In the genomic region with DNA sequence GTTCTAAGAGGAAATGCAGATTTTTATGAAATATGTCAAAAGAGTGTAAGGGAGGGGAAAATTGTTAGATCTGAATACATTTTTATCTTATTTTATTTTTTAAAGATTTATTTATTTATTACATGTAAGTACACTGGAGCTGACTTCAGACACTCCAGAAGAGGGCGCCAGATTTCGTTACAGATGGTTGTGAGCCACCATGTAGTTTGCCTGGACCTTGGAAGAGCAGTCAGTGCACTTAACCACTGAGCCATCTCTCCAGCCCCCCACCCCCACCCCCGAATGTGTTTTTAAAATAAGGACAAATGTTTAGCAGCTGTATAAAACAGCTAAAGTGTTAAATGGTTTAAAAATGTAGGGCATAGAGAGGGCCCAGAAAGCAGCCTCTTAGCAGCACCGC, we compare ENCODE assay signal across 9 mouse cellular contexts. TPM values are rescaled to one million over a fixed set of nuclear protein-coding genes. Genes with fewer than 3 reads are reported as not detected.
DNase-seq lines count a peak whose midpoint lies in the region; ATAC-seq lines count a peak whose summit lies in the region.
"Had no signal": no experiment of that assay in that cellular context is flagged by ENCODE, and none has a peak within 500 bp of the region (broad histone marks: within the 10 kb centered on the region; RNA-seq: fewer than 3 reads in every experiment).

No protein-coding gene starts in this region.

- WGBS in kidney, embryonic 16.5 days, result 27% methylated on average over 4 of the region's 4 CpGs

- no peak overlapping the region for H3K4me3 ChIP-seq in kidney, embryonic 16.5 days (ENCODE audit: low read length)

- H3K9ac ChIP-seq in kidney, embryonic 16.5 days (replicated peaks; ENCODE audit: low read length), result no peak overlapping the region

- intact Hi-C loops in gastrocnemius, postnatal 14 days (cut with DNase I; ENCODE audit: low total_unique reads), result no loop called here

- no peaks in the 10 kb centered on the region for H3K9me3 ChIP-seq in kidney, embryonic 16.5 days (ENCODE audit: low read length)

- no peak for ATAC-seq in kidney, embryonic 16.5 days (ENCODE audit: low FRiP score, low TSS enrichment)

- H3K4me2 ChIP-seq in kidney, embryonic 16.5 days (replicated peaks; ENCODE audit: low read depth, low read length), result no peak overlapping the region

- no peaks in the 10 kb centered on the region for H3K36me3 ChIP-seq in kidney, embryonic 16.5 days (ENCODE audit: insufficient read depth, low read length)

- H3K4me1 ChIP-seq in kidney, embryonic 16.5 days (ENCODE audit: insufficient read depth, low read length), result no peaks in the 10 kb centered on the region

- peaks cover 3% of the 10 kb centered on the region; the same call in 1 of the 2 replicates for H3K27me3 ChIP-seq in kidney, embryonic 16.5 days (ENCODE audit: insufficient read depth, low read length)

- DNase-seq in kidney, adult 11 months, result peak; percentile 51
- peak; percentile 43 to 55 for DNase-seq in CD8-positive naive resting alpha-beta T cell, adult 2 months (ENCODE audit: low read depth in 2 of 2, low spot score in 2 of 2)
- peak; percentile 48 for DNase-seq in adrenal gland, postnatal 25 days
- DNase-seq in gastrocnemius, postnatal 14 days, result peak; percentile 58
- DNase-seq in left cerebral cortex, adult 18-20 months (ENCODE audit: low spot score in 2 of 2), result peak; percentile 49 to 51
- DNase-seq in right cerebral cortex, postnatal 10 days (ENCODE audit: low spot score in 2 of 2), result peak; percentile 42 to 53
- DNase-seq in yolk sac, embryonic 10.5 days (ENCODE audit: low spot score), result no peak

- H3K27ac ChIP-seq in kidney, embryonic 16.5 days (ENCODE audit: low read length), result no peak overlapping the region

RNA-seq across cellular contexts. Expression of a gene that starts 15.6 kb away (rescaled TPM):
- 19.7 and 19.8 TPM in 2 replicates for polyA plus RNA-seq in kidney, embryonic 16.5 days (2015; fragmentation: Nextera tagmentation; extraction: Ambion mirVana)
- 21.8 and 26.0 TPM in 2 replicates for total RNA-seq in adrenal gland, postnatal 25 days (2021)
- 1 to 10 TPM; 4.3 to 4.7 TPM for total RNA-seq in gastrocnemius, postnatal 14 days (2021)
- total RNA-seq in left cerebral cortex, adult 18-20 months (2021), result 10 to 100 TPM; 19.1 to 19.8 TPM

RNA-seq across cellular contexts. Expression of a gene that starts 41.5 kb away (rescaled TPM):
- polyA plus RNA-seq in kidney, embryonic 16.5 days (2015; fragmentation: Nextera tagmentation; extraction: Ambion mirVana), result 34.6 TPM in 2 replicates
- 10.4 and 11.8 TPM in 2 replicates for total RNA-seq in adrenal gland, postnatal 25 days (2021)
- 10 to 100 TPM; 10.5 to 15.5 TPM for total RNA-seq in gastrocnemius, postnatal 14 days (2021)
- total RNA-seq in left cerebral cortex, adult 18-20 months (2021), result 10 to 100 TPM; 25.1 to 25.5 TPM

RNA-seq across cellular contexts. Expression of a gene that starts 55.5 kb away (rescaled TPM):
- polyA plus RNA-seq in kidney, embryonic 16.5 days (2015; fragmentation: Nextera tagmentation; extraction: Ambion mirVana), result 84.1 and 91.2 TPM in 2 replicates
- total RNA-seq in adrenal gland, postnatal 25 days (2021), result 27.2 and 36.3 TPM in 2 replicates
- total RNA-seq in gastrocnemius, postnatal 14 days (2021), result 10 to 100 TPM; 10.5 to 12.1 TPM
- total RNA-seq in left cerebral cortex, adult 18-20 months (2021), result 10 to 100 TPM; 15.0 to 16.9 TPM

RNA-seq across cellular contexts. Expression of a gene that starts 55.6 kb away (rescaled TPM):
- 2.6 and 3.7 TPM in 2 replicates for polyA plus RNA-seq in kidney, embryonic 16.5 days (2015; fragmentation: Nextera tagmentation; extraction: Ambion mirVana)
- total RNA-seq in adrenal gland, postnatal 25 days (2021), result 1.7 TPM in 1 of 2 replicates, not detected in the other
- not detected for total RNA-seq in gastrocnemius, postnatal 14 days (2021)
- total RNA-seq in left cerebral cortex, adult 18-20 months (2021), result 1 to 10 TPM; 4.4 to 5.7 TPM
- total RNA-seq: neutrophil, adult 5-6 weeks had no signal
